Mouse (Mus musculus): Measurements from ENCODE around the gene Uqcc1. TPM values are rescaled to one million over a fixed set of nuclear protein-coding genes. Genes with fewer than 3 reads are reported as not detected.
A peak's percentile ranks its signal among the peaks of the same experiment; 100 is the strongest.

Uqcc1 gene
- total RNA-seq, 2 experiments from 2014 or later: 126 to 179 TPM

GRCm38 (mm10) chr2:155816179-155816578, 113.9 kb downstream of the Uqcc1 start:
- no peak for DNase-seq

- DNase-seq: no peak
These were observed 115.3 kb downstream of the Uqcc1 start for GRCm38 (mm10) chr2:155814829-155815228.

GRCm38 (mm10) chr2:155812637-155813036, 117.5 kb downstream of the Uqcc1 start:
- no peak for DNase-seq

GRCm38 (mm10) chr2:155811821-155812396, 118.2 kb downstream of the Uqcc1 start:
- DNase-seq: peak; percentile 89

- DNase-seq: peak; percentile 69
These were observed 120.5 kb downstream of the Uqcc1 start for GRCm38 (mm10) chr2:155809620-155810019.

- no peak for DNase-seq
These were observed 122.7 kb downstream of the Uqcc1 start for GRCm38 (mm10) chr2:155807408-155807807.

- peak; percentile 82 for DNase-seq
These were observed 123.6 kb downstream of the Uqcc1 start for GRCm38 (mm10) chr2:155806548-155806947.

- DNase-seq: no peak
These were observed 124.2 kb downstream of the Uqcc1 start for GRCm38 (mm10) chr2:155805925-155806255.

- DNase-seq: peak; percentile 89
These were observed 124.7 kb downstream of the Uqcc1 start for GRCm38 (mm10) chr2:155805231-155805924.

- no peak for DNase-seq
These were observed 126.1 kb downstream of the Uqcc1 start for GRCm38 (mm10) chr2:155804053-155804452.

GRCm38 (mm10) chr2:155802761-155803160, 127.3 kb downstream of the Uqcc1 start:
- DNase-seq: no peak

GRCm38 (mm10) chr2:155798613-155799012, 131.5 kb downstream of the Uqcc1 start:
- DNase-seq: no peak

Other genes with a start within 250 kb of the Uqcc1 start
- 100 to 1,000 TPM; 103 to 118 TPM for gene Trpc4ap, start 237.9 kb downstream of the Uqcc1 start, total RNA-seq (2021)
- 10 to 100 TPM; 32.0 to 39.6 TPM for gene Edem2, start 200.8 kb downstream of the Uqcc1 start, total RNA-seq (2021)
- not detected for gene Gm17581, start 194.4 kb downstream of the Uqcc1 start, total RNA-seq (2021)
- 10 to 100 TPM; 20.6 to 34.4 TPM for gene Procr, start 179.2 kb downstream of the Uqcc1 start, total RNA-seq (2021)
- 1 to 10 TPM; 2.5 to 3.4 TPM for gene Mmp24, start 155.0 kb downstream of the Uqcc1 start, total RNA-seq (2021)
- gene BC029722, start 110.9 kb downstream of the Uqcc1 start, total RNA-seq (2021): 10 to 100 TPM; 54.2 to 56.7 TPM
- gene Eif6, start 103.4 kb downstream of the Uqcc1 start, total RNA-seq (2021): 100 to 1,000 TPM; 106 to 121 TPM
- not detected for gene Fam83c, start 95.5 kb downstream of the Uqcc1 start, total RNA-seq (2021)
- gene Gm15557, start 10.4 kb upstream of the Uqcc1 start, total RNA-seq (2021): not detected
- gene Gdf5, start 15.1 kb upstream of the Uqcc1 start, total RNA-seq (2021): 1 to 10 TPM; 1.6 to 3.5 TPM
- 10 to 100 TPM; 12.9 to 17.0 TPM for gene Cep250, start 26.1 kb upstream of the Uqcc1 start, total RNA-seq (2021)
- gene 6430550D23Rik, start 77.7 kb upstream of the Uqcc1 start, total RNA-seq (2021): 1 to 10 TPM; 2.8 to 4.3 TPM
- 100 to 1,000 TPM; 164 to 172 TPM for gene Ergic3, start 77.7 kb upstream of the Uqcc1 start, total RNA-seq (2021)
- not detected for gene Fer1l4, start 122.6 kb upstream of the Uqcc1 start, total RNA-seq (2021)
- gene Spag4, start 134.9 kb upstream of the Uqcc1 start, total RNA-seq (2021): 1 to 10 TPM; 4.1 to 4.7 TPM
- gene Cpne1, start 181.7 kb upstream of the Uqcc1 start, total RNA-seq (2021): 10 to 100 TPM; 44.4 to 47.5 TPM
- 10 to 100 TPM; 23.3 to 25.0 TPM for gene Rbm12, start 181.7 kb upstream of the Uqcc1 start, total RNA-seq (2021)
- 10 to 100 TPM; 21.3 to 24.5 TPM for gene Gm28036, start 196.8 kb upstream of the Uqcc1 start, total RNA-seq (2021)
- gene Romo1, start 213.7 kb upstream of the Uqcc1 start, total RNA-seq (2021): 100 to 1,000 TPM; 406 to 407 TPM
- 10 to 100 TPM; 72.0 to 78.8 TPM for gene Nfs1, start 213.9 kb upstream of the Uqcc1 start, total RNA-seq (2021)
- gene Rbm39, start 249.9 kb upstream of the Uqcc1 start, total RNA-seq (2021): 100 to 1,000 TPM; 286 to 394 TPM